Mouse (Mus musculus) liver, embryonic 14.5 days (tissue): ENCODE data around the gene Dnah8.

Experiments used
- CTCF ChIP-seq: IDR thresholded peaks from 2 replicates; pipeline ENCODE4 v1.5.1; 2016; ENCODE audit warnings: antibody characterized with exemption, low read depth, control low read depth
- EP300 ChIP-seq: IDR thresholded peaks from 2 replicates; pipeline ENCODE4 v1.6.1; 2016; ENCODE audit warnings: antibody characterized with exemption, low read depth

GRCm38 (mm10) chr17:30774416-30774815 lies 150.3 kb downstream of the Dnah8 start:
- no peak for TF ChIP-seq EP300
- TF ChIP-seq CTCF = no peak
